Mouse (Mus musculus): ENCODE results near the gene Colec11. TPM values are rescaled to one million over a fixed set of nuclear protein-coding genes. Genes with fewer than 3 reads are reported as not detected.

Colec11 gene
- polyA plus RNA-seq, 1 experiment from 2014 or later, result 14.9 TPM

DNA sequence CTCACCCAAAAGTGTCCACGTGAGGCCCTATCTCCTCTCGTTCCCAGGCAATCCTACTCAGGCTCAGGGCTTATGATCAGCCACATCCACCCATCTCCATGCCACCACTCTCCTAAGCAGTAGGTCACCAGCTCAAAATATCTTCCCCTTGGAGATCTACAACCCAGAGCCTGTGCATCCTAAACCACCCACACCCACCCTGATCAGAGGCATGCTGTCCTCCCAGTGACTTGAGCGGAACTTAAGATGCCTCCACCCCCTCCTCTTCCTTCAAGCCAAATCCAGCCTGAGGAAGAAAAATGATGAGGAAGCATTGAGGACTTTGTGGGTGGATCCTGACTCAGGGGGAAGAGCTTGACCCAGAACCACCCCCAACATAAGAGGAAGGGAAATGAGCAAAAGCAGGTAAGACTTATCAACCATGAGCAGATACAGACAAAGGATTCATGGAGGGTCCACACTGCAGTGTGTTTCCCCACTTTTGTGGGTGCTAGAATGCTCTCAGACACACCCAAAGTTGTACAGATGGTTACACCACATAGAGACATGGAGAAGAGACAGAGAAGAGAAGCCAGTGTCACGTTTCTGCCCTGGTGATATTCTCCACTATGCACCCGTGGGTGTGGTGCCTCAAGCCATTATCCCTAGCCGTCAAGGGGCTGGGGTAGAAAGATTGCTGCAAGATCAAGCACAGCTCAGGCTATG is 47.7 kb downstream of the Colec11 start:
- no peak overlapping the region for H3K27ac ChIP-seq
- H3K36me3 ChIP-seq, result no peaks in the 10 kb centered on the region
- ATAC-seq (ENCODE audit: low read depth) (no peak), DNase-seq (no peak)
- H3K27me3 ChIP-seq, result no peaks in the 10 kb centered on the region
- no peak overlapping the region for H3K9ac ChIP-seq
- H3K9me3 ChIP-seq (replicated peaks), result no peaks in the 10 kb centered on the region
- no peak overlapping the region for H3K4me3 ChIP-seq (replicated peaks)
- H3K4me2 ChIP-seq, result no peak overlapping the region
- H3K4me1 ChIP-seq (replicated peaks), result no peaks in the 10 kb centered on the region
- 41% methylated on average over 6 of the region's 6 CpGs for WGBS (ENCODE audit: insufficient replicate concordance)

DNA sequence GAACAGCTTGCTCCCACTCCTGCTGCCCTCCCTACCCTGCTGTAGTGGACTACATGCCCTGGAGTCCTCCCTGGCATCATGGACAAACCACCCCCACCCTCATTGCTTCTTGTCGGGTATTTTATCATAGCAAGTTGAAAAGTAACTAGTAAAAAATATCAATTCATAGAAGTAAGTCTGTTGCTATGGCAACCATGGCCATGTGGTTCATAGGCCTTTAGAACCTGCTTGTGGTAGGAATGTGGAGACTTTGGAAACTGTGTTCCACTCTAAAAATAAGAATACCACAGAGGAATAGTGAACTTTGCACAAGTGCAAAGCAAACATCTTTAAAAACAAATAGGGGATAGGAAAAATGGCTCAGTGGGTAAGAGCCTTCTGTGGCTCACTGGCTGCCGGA is 50.9 kb downstream of the Colec11 start:
- no peaks in the 10 kb centered on the region for H3K36me3 ChIP-seq
- WGBS (ENCODE audit: insufficient replicate concordance), result 65% methylated on average over 2 of the region's 2 CpGs
- no peak overlapping the region for H3K27ac ChIP-seq
- ATAC-seq (ENCODE audit: low read depth), result no peak
- no peak overlapping the region for H3K4me3 ChIP-seq (replicated peaks)
- DNase-seq, result no peak
- no peaks in the 10 kb centered on the region for H3K27me3 ChIP-seq
- no peak overlapping the region for H3K4me2 ChIP-seq
- H3K9ac ChIP-seq, result no peak overlapping the region
- H3K9me3 ChIP-seq (replicated peaks), result no peaks in the 10 kb centered on the region
- H3K4me1 ChIP-seq (replicated peaks), result no peaks in the 10 kb centered on the region

DNA sequence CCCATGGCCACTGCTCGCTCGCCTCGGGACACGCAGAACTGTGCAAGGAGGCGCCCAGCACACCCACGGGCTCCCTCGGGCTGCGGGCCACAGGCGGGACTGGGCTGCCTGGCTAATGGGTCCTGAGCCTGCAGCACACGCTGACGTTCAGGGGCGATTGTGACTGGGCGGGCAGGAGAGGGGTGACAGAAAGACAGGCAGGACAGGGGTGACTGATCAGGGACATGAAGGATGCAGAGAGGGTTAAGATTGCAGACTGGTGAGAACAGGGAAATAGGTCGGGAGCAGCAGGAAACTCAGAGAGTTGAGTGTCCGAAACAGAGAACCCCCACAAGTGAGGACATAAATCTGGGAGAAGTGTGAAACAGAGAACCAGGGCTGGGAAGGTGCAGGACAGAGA is 70.9 kb downstream of the Colec11 start, which contains the start of gene Dcdc2c:
Gene Dcdc2c, minus strand, starts transcription at position 101 of the 400 bp plus-strand sequence.
- ATAC-seq (ENCODE audit: low read depth) (no peak), DNase-seq (no peak)
- WGBS (ENCODE audit: insufficient replicate concordance), result 51% methylated on average over 15 of the region's 15 CpGs
- no peak within 1 kb of the TSS for H3K4me3 ChIP-seq (replicated peaks)
- H3K36me3 ChIP-seq, result no peaks in the 10 kb centered on the region
- no peaks in the 10 kb centered on the region for H3K9me3 ChIP-seq (replicated peaks)
- peaks cover 7% of the 10 kb centered on the region; the same call in 1 of the 2 replicates for H3K27me3 ChIP-seq
- no peak within 1 kb of the TSS for H3K9ac ChIP-seq
- H3K27ac ChIP-seq, result no peak within 1 kb of the TSS
- no peak within 1 kb of the TSS for H3K4me2 ChIP-seq
- no peaks in the 10 kb centered on the region for H3K4me1 ChIP-seq (replicated peaks)

DNA sequence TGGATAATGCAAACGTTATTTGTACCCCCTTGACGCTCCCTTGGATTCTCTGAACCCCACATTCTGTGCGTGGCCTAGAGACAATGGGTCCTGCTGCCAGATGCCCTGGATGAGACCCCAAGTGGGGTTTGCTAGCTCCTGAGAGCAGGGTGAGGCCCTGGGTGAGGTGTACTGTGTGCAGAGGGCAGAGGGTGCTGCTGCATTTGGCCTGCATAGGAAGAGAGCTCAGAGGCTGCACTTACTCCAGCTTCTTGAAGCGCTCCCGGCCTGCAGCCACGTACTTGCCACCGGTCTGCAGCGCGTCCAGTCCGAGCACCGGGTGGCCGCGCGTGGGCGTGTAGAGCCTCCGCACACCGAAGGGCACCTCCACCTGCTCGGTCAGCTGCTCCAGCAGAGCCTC is 71.4 kb downstream of the Colec11 start:
- Histone ChIP-seq H3K4me2 (no peak overlapping the region), H3K27ac (no peak overlapping the region), H3K36me3 (no peaks in the 10 kb centered on the region), H3K4me1 (replicated peaks) (no peaks in the 10 kb centered on the region), H3K4me3 (replicated peaks) (no peak overlapping the region), H3K9ac (no peak overlapping the region), H3K27me3 (peaks cover 7% of the 10 kb centered on the region; the same call in 1 of the 2 replicates), H3K9me3 (replicated peaks) (no peaks in the 10 kb centered on the region)
- ATAC-seq (ENCODE audit: low read depth) (no peak), DNase-seq (no peak)
- 59% methylated on average over 18 of the region's 18 CpGs for WGBS (ENCODE audit: insufficient replicate concordance)

DNA sequence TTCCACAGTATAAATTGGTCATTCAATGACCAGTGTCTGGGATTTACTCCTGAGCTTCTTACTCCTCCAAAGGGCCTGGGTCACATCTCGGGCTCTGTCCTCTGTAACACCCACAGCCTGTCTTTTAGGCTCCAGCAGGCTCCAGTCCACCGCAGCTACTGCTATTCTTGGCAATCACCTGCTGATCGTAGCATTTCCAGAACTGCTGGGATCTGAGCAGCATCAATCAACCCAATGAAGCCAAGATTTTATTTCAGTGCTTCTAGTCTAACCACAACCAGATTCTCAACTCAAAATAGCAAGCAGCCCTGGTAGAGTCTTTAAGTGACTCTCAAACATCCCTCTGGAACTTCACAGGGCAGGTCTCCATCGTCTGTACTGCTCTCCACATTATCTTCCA is 74.3 kb downstream of the Colec11 start:
- H3K9me3 ChIP-seq (replicated peaks), result no peaks in the 10 kb centered on the region
- H3K4me1 ChIP-seq (replicated peaks), result no peaks in the 10 kb centered on the region
- H3K4me3 ChIP-seq (replicated peaks), result no peak overlapping the region
- peaks cover 7% of the 10 kb centered on the region; the same call in 1 of the 2 replicates for H3K27me3 ChIP-seq
- DNase-seq (no peak), ATAC-seq (ENCODE audit: low read depth) (no peak)
- no peaks in the 10 kb centered on the region for H3K36me3 ChIP-seq
- no peak overlapping the region for H3K27ac ChIP-seq
- 52% methylated on average over 4 of the region's 4 CpGs for WGBS (ENCODE audit: insufficient replicate concordance)
- no peak overlapping the region for H3K9ac ChIP-seq
- H3K4me2 ChIP-seq, result no peak overlapping the region

Other genes with a start within 250 kb of the Colec11 start
- 0.07 TPM in 1 of 2 replicates, not detected in the other for gene Dcdc2c, start 71.0 kb downstream of the Colec11 start, polyA plus RNA-seq (2015; fragmentation: Nextera tagmentation; extraction: Ambion mirVana)
- not detected in 2 replicates for gene Allc, start 40.9 kb downstream of the Colec11 start, polyA plus RNA-seq (2015; fragmentation: Nextera tagmentation; extraction: Ambion mirVana)
- gene Rps7, start 12.6 kb upstream of the Colec11 start, polyA plus RNA-seq (2015; fragmentation: Nextera tagmentation; extraction: Ambion mirVana), result 588 and 611 TPM in 2 replicates
- gene Rnaseh1, start 26.2 kb upstream of the Colec11 start, polyA plus RNA-seq (2015; fragmentation: Nextera tagmentation; extraction: Ambion mirVana), result 14.6 and 15.2 TPM in 2 replicates
- gene Adi1, start 51.9 kb upstream of the Colec11 start, polyA plus RNA-seq (2015; fragmentation: Nextera tagmentation; extraction: Ambion mirVana), result 51.7 and 61.5 TPM in 2 replicates
- 18.6 and 22.1 TPM in 2 replicates for gene Trappc12, start 127.1 kb upstream of the Colec11 start, polyA plus RNA-seq (2015; fragmentation: Nextera tagmentation; extraction: Ambion mirVana)
- 31.7 and 32.8 TPM in 2 replicates for gene Eipr1, start 128.4 kb upstream of the Colec11 start, polyA plus RNA-seq (2015; fragmentation: Nextera tagmentation; extraction: Ambion mirVana)